Mouse (Mus musculus) hindbrain, embryonic 14.5 days (tissue): ENCODE measurements around the gene Rmnd5b. TPM values are rescaled to one million over a fixed set of nuclear protein-coding genes. Genes with fewer than 3 reads are reported as not detected.

Experiments used
- ATAC-seq: fragments of 200-750 bp; cut with Nextera tagmentation; 2 replicates; pipeline ENCODE4 v1.8.0; 2017; ENCODE audit warnings: moderate number of reproducible peaks, mild to moderate bottlenecking, moderate TSS enrichment, moderate library complexity; ENCODE audit not compliant: low FRiP score
- DNase-seq: peaks from one replicate; pipeline ENCODE4 v3.0.0-alpha.2; 2015; ENCODE audit warnings: low spot score
- H3K27ac ChIP-seq: fragments of 300-500 bp; sonication (generic); 2 replicates; pipeline ENCODE4 v1.5.1; 2014; ENCODE audit warnings: mild to moderate bottlenecking, moderate library complexity
- H3K27me3 ChIP-seq: fragments of 300-500 bp; sonication (generic); 2 replicates; pipeline ENCODE4 v1.6.1; 2014; ENCODE audit warnings: mild to moderate bottlenecking, low read length, mixed read lengths; ENCODE audit not compliant: control insufficient read depth, insufficient read depth
- H3K36me3 ChIP-seq: fragments of 300-500 bp; sonication (generic); replicated peaks from 2 replicates; pipeline ENCODE4 v1.6.1; 2014; ENCODE audit not compliant: control insufficient read depth, insufficient read depth
- H3K4me1 ChIP-seq: fragments of 300-500 bp; sonication (generic); replicated peaks from 2 replicates; pipeline ENCODE4 v1.6.1; 2014; ENCODE audit warnings: antibody characterized with exemption, low read length, mixed read lengths; ENCODE audit not compliant: control insufficient read depth, insufficient read depth
- H3K4me2 ChIP-seq: fragments of 300-500 bp; sonication (generic); replicated peaks from 2 replicates; pipeline ENCODE4 v1.6.1; 2014; ENCODE audit warnings: mild to moderate bottlenecking, moderate library complexity
- H3K4me3 ChIP-seq: fragments of 300-500 bp; sonication (generic); replicated peaks from 2 replicates; pipeline ENCODE4 v1.5.1; 2014; ENCODE audit warnings: mild to moderate bottlenecking, low read length
- H3K9ac ChIP-seq: fragments of 300-500 bp; sonication (generic); 2 replicates; pipeline ENCODE4 v1.6.1; 2014
- H3K9me3 ChIP-seq: fragments of 300-500 bp; sonication (generic); 2 replicates; pipeline ENCODE4 v1.6.1; 2016; ENCODE audit warnings: low read length; ENCODE audit not compliant: control insufficient read depth
- WGBS: fragments of 180-500 bp; shearing (Covaris S2); extraction: QIAGEN DNeasy Blood & Tissue Kit; methylation state at CpG from one replicate; pipeline ENCODE4 v1.1.7; 2014; 5-methylcytosine and 5-hydroxymethylcytosine counted together
- polyA plus RNA-seq: library from polyadenylated mRNA; unstranded; fragments of >200 nt; fragmentation: Nextera tagmentation; extraction: Ambion mirVana; gene quantifications from 2 replicates; pipeline ENCODE4 v1.2.1, GENCODE M21; 2014

Gene Rmnd5b
- polyA plus RNA-seq, 1 experiment from 2014 or later = 78.4 TPM

DNA sequence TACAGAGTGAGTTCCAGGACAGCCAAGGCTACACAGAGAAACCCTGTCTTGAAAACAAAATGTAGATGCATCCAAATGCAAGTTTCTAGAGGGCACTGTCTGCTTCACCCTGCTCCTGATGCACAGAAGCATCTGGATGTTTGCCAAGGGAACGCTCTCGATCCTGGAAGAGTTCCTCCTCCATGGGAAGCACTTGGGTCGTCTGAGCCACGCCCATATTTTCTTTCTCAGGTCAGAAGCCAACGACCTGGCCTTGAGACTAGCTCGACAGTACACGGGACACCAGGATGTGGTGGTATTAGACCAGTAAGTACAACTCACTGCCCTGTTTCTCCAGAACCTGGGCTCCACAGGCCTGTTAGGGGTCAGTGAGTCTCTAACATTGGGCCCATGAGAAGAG lies 44.5 kb downstream of the Rmnd5b start:
- Histone ChIP-seq H3K9ac (no peak overlapping the region), H3K27ac (no peak overlapping the region), H3K27me3 (no peaks in the 10 kb centered on the region), H3K4me3 (no peak overlapping the region), H3K4me1 (no peaks in the 10 kb centered on the region), H3K9me3 (no peaks in the 10 kb centered on the region), H3K4me2 (no peak overlapping the region), H3K36me3 (peaks cover 99% of the 10 kb centered on the region)
- 74% methylated on average over 7 of the region's 7 CpGs for WGBS
- no peak for DNase-seq
- no peak for ATAC-seq

- Histone ChIP-seq H3K9ac (no peak overlapping the region), H3K27me3 (no peaks in the 10 kb centered on the region), H3K9me3 (no peaks in the 10 kb centered on the region), H3K4me2 (no peak overlapping the region), H3K4me3 (no peak overlapping the region), H3K27ac (no peak overlapping the region), H3K4me1 (no peaks in the 10 kb centered on the region), H3K36me3 (peaks cover 87% of the 10 kb centered on the region)
- DNase-seq (no peak), ATAC-seq (no peak)
Measured at GRCm38 (mm10) chr11:51590002-51590401, 45.7 kb downstream of the Rmnd5b start.

DNA sequence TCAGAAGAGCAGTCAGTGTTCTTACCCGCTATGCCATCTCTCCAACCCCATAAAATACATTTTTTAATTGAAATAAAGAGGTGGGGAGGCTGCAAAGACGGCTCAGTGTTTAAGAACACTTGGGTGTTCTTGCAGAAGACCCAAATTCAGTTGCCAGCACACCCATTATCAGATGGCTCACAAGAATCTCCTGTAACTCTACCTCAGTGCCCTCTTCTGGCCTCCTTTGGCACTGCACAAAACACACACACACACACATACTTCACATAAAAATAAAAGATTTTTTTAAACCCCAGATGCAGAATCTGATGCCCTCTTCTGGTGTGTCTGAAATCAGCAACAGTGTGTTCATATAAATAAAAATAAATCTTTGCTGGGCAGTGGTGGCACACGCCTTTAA lies 46.9 kb downstream of the Rmnd5b start:
- DNase-seq = no peak
- Histone ChIP-seq H3K4me2 (no peak overlapping the region), H3K9ac (no peak overlapping the region), H3K4me1 (peaks cover 3% of the 10 kb centered on the region), H3K9me3 (no peaks in the 10 kb centered on the region), H3K36me3 (peaks cover 75% of the 10 kb centered on the region), H3K27me3 (no peaks in the 10 kb centered on the region), H3K4me3 (no peak overlapping the region), H3K27ac (no peak overlapping the region)
- WGBS = 99% methylated on average over 3 of the region's 3 CpGs
- ATAC-seq = no peak

DNA sequence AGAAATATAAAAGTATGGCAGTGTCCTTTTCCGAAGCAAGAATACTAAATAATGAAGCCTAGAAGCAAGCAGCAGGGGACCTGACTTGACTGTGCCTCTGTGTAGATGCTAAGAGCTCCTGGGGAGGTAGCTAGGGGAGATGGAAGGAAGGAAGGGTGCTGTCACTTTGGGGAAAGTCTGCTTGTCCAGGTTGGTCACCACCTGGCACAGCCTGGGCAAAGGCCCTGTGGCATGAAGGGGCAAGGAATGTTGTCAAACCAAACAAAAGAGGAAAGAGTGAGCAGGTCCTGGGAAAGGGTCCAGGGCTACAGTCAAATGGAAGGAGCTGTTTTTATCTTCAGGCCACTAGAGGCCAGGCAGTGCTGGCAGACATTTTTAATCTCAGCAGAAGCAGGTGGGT lies 48.6 kb downstream of the Rmnd5b start:
- Histone ChIP-seq H3K9ac (no peak overlapping the region), H3K36me3 (peaks cover 58% of the 10 kb centered on the region), H3K4me1 (peaks cover 8% of the 10 kb centered on the region), H3K27ac (no peak overlapping the region), H3K4me2 (no peak overlapping the region), H3K27me3 (no peaks in the 10 kb centered on the region), H3K9me3 (no peaks in the 10 kb centered on the region), H3K4me3 (no peak overlapping the region)
- no peak for ATAC-seq
- DNase-seq = no peak
- 97% methylated on average over 1 of the region's 1 CpGs for WGBS

DNA sequence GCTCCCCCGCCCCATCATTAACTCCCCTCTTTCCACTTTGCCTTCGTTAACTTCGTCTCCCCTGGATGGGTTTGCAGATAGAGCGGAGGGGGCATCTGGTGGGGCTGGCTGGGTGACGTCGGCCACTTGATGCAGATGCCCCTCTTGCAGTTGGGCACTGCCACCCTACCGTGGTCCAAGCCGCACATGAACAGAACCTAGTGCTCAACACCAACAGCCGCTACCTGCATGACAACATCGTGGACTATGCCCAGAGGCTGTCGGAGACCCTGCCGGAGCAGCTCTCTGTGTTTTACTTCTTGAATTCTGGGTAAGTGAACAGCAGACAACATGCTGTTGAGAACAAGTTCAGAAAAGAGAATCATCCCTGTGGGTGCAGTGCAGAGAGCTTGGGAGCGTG lies 49.3 kb downstream of the Rmnd5b start:
- Histone ChIP-seq H3K4me3 (no peak overlapping the region), H3K27me3 (no peaks in the 10 kb centered on the region), H3K4me1 (peaks cover 8% of the 10 kb centered on the region), H3K4me2 (no peak overlapping the region), H3K36me3 (peaks cover 51% of the 10 kb centered on the region), H3K9me3 (no peaks in the 10 kb centered on the region), H3K27ac (no peak overlapping the region), H3K9ac (no peak overlapping the region)
- ATAC-seq (no peak), DNase-seq (no peak)
- WGBS = 96% methylated on average over 13 of the region's 13 CpGs

- Histone ChIP-seq H3K27me3 (no peaks in the 10 kb centered on the region), H3K36me3 (peaks cover 44% of the 10 kb centered on the region), H3K4me1 (peaks cover 8% of the 10 kb centered on the region), H3K9me3 (no peaks in the 10 kb centered on the region), H3K27ac (peak overlapping the region; percentile 90), H3K4me3 (peak overlapping the region; percentile 50; the same call in 1 of the 2 replicates), H3K4me2 (peak overlapping the region; percentile 83), H3K9ac (peak overlapping the region; percentile 77)
- DNase-seq (no peak), ATAC-seq (no peak)
- WGBS = 64% methylated on average over 8 of the region's 8 CpGs
Measured at GRCm38 (mm10) chr11:51585608-51586252, 50.0 kb downstream of the Rmnd5b start.

- peak within 1 kb of the TSS; percentile 90 for H3K27ac ChIP-seq
- DNase-seq (peak; percentile 97), ATAC-seq (peak; percentile 95)
- H3K9me3 ChIP-seq = no peaks in the 10 kb centered on the region
- WGBS = under 1% methylated on average over 59 of the region's 59 CpGs
- H3K4me2 ChIP-seq = peak within 1 kb of the TSS; percentile 83
- H3K4me1 ChIP-seq = peaks cover 8% of the 10 kb centered on the region
- peak within 1 kb of the TSS; percentile 50 for H3K4me3 ChIP-seq
- H3K27me3 ChIP-seq = no peaks in the 10 kb centered on the region
- H3K9ac ChIP-seq = peak within 1 kb of the TSS; percentile 77
- H3K36me3 ChIP-seq = peaks cover 35% of the 10 kb centered on the region
Measured at GRCm38 (mm10) chr11:51584431-51585248, 51.1 kb downstream of the Rmnd5b start, which contains the start of gene Phykpl. Phykpl (plus strand) TSS chr11:51584757.

GRCm38 (mm10) chr11:51584057-51584430 lies 51.7 kb downstream of the Rmnd5b start:
- Histone ChIP-seq H3K4me1 (peaks cover 8% of the 10 kb centered on the region), H3K36me3 (peaks cover 29% of the 10 kb centered on the region), H3K9ac (peak overlapping the region; percentile 77), H3K27ac (peak overlapping the region; percentile 90), H3K27me3 (no peaks in the 10 kb centered on the region), H3K4me2 (peak overlapping the region; percentile 83), H3K9me3 (no peaks in the 10 kb centered on the region), H3K4me3 (peak overlapping the region; percentile 50)
- no peak; the same call in 1 of the 2 replicates for ATAC-seq
- no peak for DNase-seq
- WGBS = 9% methylated on average over 9 of the region's 9 CpGs

- no peak overlapping the region for H3K27ac ChIP-seq
- H3K4me2 ChIP-seq = no peak overlapping the region
- no peaks in the 10 kb centered on the region for H3K27me3 ChIP-seq
- H3K4me1 ChIP-seq = peaks cover 8% of the 10 kb centered on the region
- no peak overlapping the region for H3K9ac ChIP-seq
- peak; percentile 66 for DNase-seq
- WGBS = 27% methylated on average over 8 of the region's 8 CpGs
- no peaks in the 10 kb centered on the region for H3K9me3 ChIP-seq
- H3K4me3 ChIP-seq = no peak overlapping the region
- no peak for ATAC-seq
- H3K36me3 ChIP-seq = peaks cover 15% of the 10 kb centered on the region
Measured at GRCm38 (mm10) chr11:51582713-51583112, 53.0 kb downstream of the Rmnd5b start.
